Mouse (Mus musculus) olfactory bulb, adult 2 months (tissue): ENCODE data around the gene Dnah2. TPM values are rescaled to one million over a fixed set of nuclear protein-coding genes. Genes with fewer than 3 reads are reported as not detected.
"Not testable (repeated sequence)": the region's sequence is repeated elsewhere in the genome, so short reads cannot be mapped to it uniquely, and the experiment has no call there.

Experiments
- H3K27ac ChIP-seq: fragments of 200-500 bp; 2 replicates; pipeline ENCODE4 v1.5.1; 2012; ENCODE audit warnings: low read depth, low read length; ENCODE audit not compliant: insufficient read depth
- H3K4me1 ChIP-seq: fragments of 200-500 bp; 2 replicates; pipeline ENCODE4 v1.6.1; 2012; ENCODE audit warnings: low read length; ENCODE audit not compliant: control insufficient read depth, insufficient read depth
- H3K4me3 ChIP-seq: fragments of 200-500 bp; 2 replicates; pipeline ENCODE4 v1.5.1; 2012; ENCODE audit warnings: mild to moderate bottlenecking, low read depth, low read length, moderate library complexity; ENCODE audit not compliant: insufficient read depth
- CTCF ChIP-seq: fragments of 200-500 bp; IDR thresholded peaks from 2 replicates; pipeline ENCODE4 v1.5.1; 2012; ENCODE audit warnings: low read depth, mild to moderate bottlenecking, low read length, moderate library complexity; ENCODE audit not compliant: insufficient read depth
- POLR2A ChIP-seq: fragments of 200-500 bp; IDR thresholded peaks from 2 replicates; pipeline ENCODE4 v1.6.1; 2012; ENCODE audit warnings: mild to moderate bottlenecking, low read depth, low read length, moderate library complexity; ENCODE audit not compliant: insufficient read depth
- WGBS: fragments of 180-500 bp; shearing (Covaris S2); methylation state at CpG from one replicate; pipeline ENCODE4 v1.1.7; 2018; 5-methylcytosine and 5-hydroxymethylcytosine counted together
- polyA plus RNA-seq: library from polyadenylated mRNA; stranded (reverse); fragments of >200 nt; gene quantifications from 2 replicates; pipeline ENCODE4 v1.2.4, GENCODE M21; 2012; ENCODE audit warnings: low replicate concordance; ENCODE audit not compliant: missing spikeins, insufficient read depth, insufficient read length

Dnah2 gene
- polyA plus RNA-seq, 1 experiment = not detected

DNA sequence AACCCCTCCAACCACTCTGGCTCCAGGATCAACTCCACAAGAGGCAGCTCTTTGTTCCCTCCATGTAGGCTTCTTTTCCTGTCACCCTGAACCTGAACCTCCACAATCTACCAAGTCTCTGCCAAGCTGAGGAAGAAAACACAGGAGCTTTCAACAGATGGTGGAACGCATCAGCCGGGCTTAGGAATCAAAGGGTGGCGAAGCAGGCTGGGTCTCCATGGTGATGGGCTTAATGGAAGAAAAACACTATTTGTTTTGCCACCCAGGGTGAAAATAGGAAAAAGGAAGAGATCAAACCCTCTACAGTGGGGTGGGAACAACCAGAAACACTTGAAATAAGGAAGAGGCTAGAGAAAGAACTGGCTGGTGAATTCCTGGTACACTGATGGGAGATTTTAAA is 5.3 kb downstream of the Dnah2 start:
- Histone ChIP-seq H3K4me3 (no peak overlapping the region), H3K4me1 (peaks cover 32% of the 10 kb centered on the region), H3K27ac (peak overlapping the region; percentile 42)
- no peak for TF ChIP-seq CTCF
- TF ChIP-seq POLR2A = no peak
- WGBS = 14% methylated on average over 3 of the region's 3 CpGs

- WGBS = 45% methylated on average over 3 of the region's 3 CpGs
- peaks cover 18% of the 10 kb centered on the region for H3K4me1 ChIP-seq
- H3K4me3 ChIP-seq, H3K27ac ChIP-seq: not testable (repeated sequence)
Observed at GRCm38 (mm10) chr11:69541741-69542140, 7.2 kb downstream of the Dnah2 start.

DNA sequence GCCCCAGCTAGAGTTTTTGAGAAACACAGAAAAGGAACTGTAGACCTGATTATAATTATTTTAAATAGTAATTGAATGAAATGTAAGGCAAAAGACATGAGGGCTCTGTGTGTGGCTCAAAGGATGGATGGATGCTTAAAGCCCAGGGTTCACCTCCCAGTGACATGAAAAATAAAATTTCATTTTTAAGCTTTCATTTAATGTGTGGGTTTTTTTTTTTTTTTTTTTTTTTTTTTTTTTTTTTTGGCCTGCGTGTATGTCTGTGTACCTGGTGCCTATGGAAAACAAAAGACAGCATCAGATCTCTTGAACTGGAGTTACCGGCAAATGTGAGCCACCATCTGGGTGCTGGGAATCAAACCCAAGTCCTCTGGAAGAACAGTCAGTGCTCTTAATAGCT is 8.2 kb downstream of the Dnah2 start:
- Histone ChIP-seq H3K4me3 (no peak overlapping the region), H3K27ac (no peak overlapping the region), H3K4me1 (peaks cover 11% of the 10 kb centered on the region)
- TF ChIP-seq CTCF (no peak), POLR2A (no peak)
- 92% methylated on average over 2 of the region's 2 CpGs for WGBS

- H3K4me3 ChIP-seq = no peak overlapping the region
- 79% methylated on average over 1 of the region's 1 CpGs for WGBS
- H3K27ac ChIP-seq = no peak overlapping the region
- TF ChIP-seq CTCF = no peak
- no peak for TF ChIP-seq POLR2A
- H3K4me1 ChIP-seq = no peaks in the 10 kb centered on the region
Observed at GRCm38 (mm10) chr11:69534990-69535389, 13.9 kb downstream of the Dnah2 start.

DNA sequence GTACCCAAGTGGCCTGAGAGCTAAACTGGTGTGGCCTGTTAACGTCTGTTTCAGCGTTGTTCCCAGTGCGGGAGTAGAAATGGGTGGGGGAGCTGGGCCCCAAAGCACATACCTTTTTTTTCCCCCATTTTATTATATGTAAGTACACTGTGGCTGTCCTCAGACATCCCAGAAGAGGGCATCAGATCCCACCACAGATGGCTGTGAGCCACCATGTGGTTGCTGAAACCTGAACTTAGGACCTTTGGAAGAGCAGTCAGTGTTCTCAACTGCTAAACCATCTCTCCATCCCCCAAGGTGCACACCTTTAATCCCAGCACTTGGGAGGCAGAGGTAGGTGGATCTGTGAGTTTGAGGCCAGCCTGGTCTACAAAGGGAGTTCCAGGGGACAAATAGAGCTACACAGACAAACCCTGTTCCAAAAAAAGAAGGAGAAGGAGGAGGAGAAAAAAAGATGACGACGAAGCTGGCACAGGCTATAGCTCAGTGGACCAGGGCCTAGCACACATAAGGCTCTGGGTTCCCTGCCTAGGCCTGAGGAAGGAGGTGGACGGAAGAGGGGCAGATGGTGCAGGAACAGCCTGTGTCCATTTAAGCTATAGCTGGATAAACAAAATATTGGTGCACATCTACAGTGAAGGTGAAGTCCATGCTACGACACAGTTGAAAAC is 16.3 kb downstream of the Dnah2 start:
- 72% methylated on average over 7 of the region's 7 CpGs for WGBS
- H3K4me3 ChIP-seq = no peak overlapping the region
- TF ChIP-seq CTCF (no peak), POLR2A (no peak)
- peaks cover 5% of the 10 kb centered on the region for H3K4me1 ChIP-seq
- no peak overlapping the region for H3K27ac ChIP-seq

- H3K27ac ChIP-seq, H3K4me3 ChIP-seq, H3K4me1 ChIP-seq: not testable (repeated sequence)
- WGBS = 92% methylated on average over 6 of the region's 6 CpGs
Observed at GRCm38 (mm10) chr11:69530755-69531154, 18.2 kb downstream of the Dnah2 start.

GRCm38 (mm10) chr11:69530281-69530680 is 18.6 kb downstream of the Dnah2 start:
- H3K27ac ChIP-seq, H3K4me1 ChIP-seq, H3K4me3 ChIP-seq: not testable (repeated sequence)
- 96% methylated on average over 3 of the region's 3 CpGs for WGBS

DNA sequence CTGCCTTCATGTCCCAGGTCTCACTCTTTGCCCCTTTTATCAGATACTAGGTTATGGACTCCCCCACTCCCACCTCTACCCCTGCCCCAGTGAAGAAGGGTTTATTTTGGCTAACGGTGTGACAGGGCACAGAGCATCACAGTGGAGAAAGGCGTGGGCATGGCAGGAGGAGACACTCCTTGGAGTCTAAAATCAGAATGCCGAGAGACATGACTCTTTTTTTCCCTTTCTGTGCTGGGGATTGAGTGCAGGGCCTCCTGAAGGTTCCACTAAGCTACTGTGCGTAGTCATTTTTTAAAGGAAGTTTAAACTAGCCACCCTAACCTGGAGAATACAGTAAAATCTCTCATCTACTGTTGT is 20.9 kb downstream of the Dnah2 start:
- Histone ChIP-seq H3K27ac (peak overlapping the region; percentile 89), H3K4me1 (peaks cover 9% of the 10 kb centered on the region), H3K4me3 (no peak overlapping the region)
- TF ChIP-seq POLR2A (no peak), CTCF (no peak)
- whole genome bisulfite sequencing = 45% methylated on average over 4 of the region's 4 CpGs

- WGBS = 3% methylated on average over 30 of the region's 30 CpGs
- TF ChIP-seq POLR2A (no peak), CTCF (no peak)
- Histone ChIP-seq H3K27ac (peak overlapping the region; percentile 89), H3K4me1 (peaks cover 9% of the 10 kb centered on the region), H3K4me3 (peak overlapping the region; percentile 27)
Observed at GRCm38 (mm10) chr11:69527098-69528030, 21.5 kb downstream of the Dnah2 start.
